ENCODE assay signal across 7 mouse cellular contexts in the genomic region with DNA sequence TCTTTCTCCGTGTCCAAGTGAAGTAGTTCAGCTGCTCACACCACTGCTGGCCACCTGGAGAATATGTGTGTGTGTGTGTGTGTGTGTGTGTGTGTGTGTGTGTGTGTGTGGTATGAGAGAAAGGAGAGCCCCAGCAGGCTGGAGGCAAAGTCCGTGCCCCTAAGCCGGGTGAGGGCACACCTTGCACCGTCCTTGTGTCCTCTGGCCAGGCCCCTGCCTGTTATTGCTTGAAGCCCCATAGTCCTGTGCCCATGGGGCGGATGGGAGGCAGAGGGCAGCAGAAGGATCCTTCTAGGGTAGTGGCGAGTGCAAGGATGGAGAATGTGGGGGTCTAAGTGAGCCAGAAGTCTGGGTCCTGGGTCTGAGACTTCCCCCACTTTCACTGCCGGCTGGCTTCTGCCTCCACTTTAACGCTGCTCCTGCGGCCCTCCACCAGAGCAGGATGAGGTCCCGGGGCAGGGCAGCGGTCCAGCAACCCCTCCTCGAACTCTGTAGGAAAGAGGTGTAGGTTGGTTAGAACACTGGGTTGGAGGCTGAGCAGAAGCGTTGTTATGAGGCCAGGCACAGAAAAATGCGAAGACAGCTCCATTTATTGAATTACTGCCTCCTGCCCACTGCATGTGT. TPM values are rescaled to one million over a fixed set of nuclear protein-coding genes. Genes with fewer than 3 reads are reported as not detected.
A peak's percentile ranks its signal among the peaks of the same experiment; 100 is the strongest.
DNase-seq lines count a peak whose midpoint lies in the region; ATAC-seq and TF ChIP-seq lines count a peak whose summit lies in the region.

No protein-coding gene starts in this region.

- DNase-seq in spleen, adult 2 months (ENCODE audit: low read depth in 1 of 2, low spot score in 2 of 2): no peak
- no peak for DNase-seq in spleen, adult 18-20 months
- DNase-seq in forebrain, embryonic 14.5 days (ENCODE audit: low spot score): no peak
- peak; percentile 72 for DNase-seq in kidney, adult 2 months
- DNase-seq in lung, postnatal 14 days: peak; percentile 32
- DNase-seq in spleen, adult 12 weeks (ENCODE audit: low spot score): no peak
- no peak for DNase-seq in left cerebral cortex, postnatal 36 days (ENCODE audit: low spot score in 2 of 2)

- TF ChIP-seq CTCF in spleen, adult 2 months (IDR thresholded peaks at IDR 0.05; ENCODE audit: extremely low read depth, insufficient read depth, insufficient read length, insufficient replicate concordance): no peak
- no peak for TF ChIP-seq CTCF in kidney, adult 2 months (conservative IDR thresholded peaks at IDR 0.05; ENCODE audit: insufficient read depth, insufficient read length, low read depth, low read length)

- 59% methylated on average over 14 of the region's 14 CpGs for WGBS in spleen, adult 2 months
- 22% methylated on average over 14 of the region's 14 CpGs for whole genome bisulfite sequencing in forebrain, embryonic 14.5 days
- 18% methylated on average over 14 of the region's 14 CpGs for WGBS in kidney, adult 2 months

- no peaks in the 10 kb centered on the region for H3K27me3 ChIP-seq in spleen, adult 2 months (ENCODE audit: control insufficient read depth, insufficient read depth, low read length)
- H3K27me3 ChIP-seq in forebrain, embryonic 14.5 days (replicated peaks; ENCODE audit: control insufficient read depth, insufficient read depth, low read length): peaks cover 44% of the 10 kb centered on the region
- no peaks in the 10 kb centered on the region for H3K27me3 ChIP-seq in kidney, adult 2 months (replicated peaks; ENCODE audit: control insufficient read depth, insufficient read depth, low read length)

- H3K9me3 ChIP-seq in forebrain, embryonic 14.5 days (replicated peaks; ENCODE audit: control insufficient read depth, low read length): no peaks in the 10 kb centered on the region

- no peak for ATAC-seq in forebrain, embryonic 14.5 days

- H3K4me1 ChIP-seq in spleen, adult 2 months (ENCODE audit: control insufficient read depth, insufficient read depth, insufficient read length): peaks cover 24% of the 10 kb centered on the region
- H3K4me1 ChIP-seq in forebrain, embryonic 14.5 days (ENCODE audit: control insufficient read depth, insufficient read depth, low read length): peaks cover 9% of the 10 kb centered on the region
- H3K4me1 ChIP-seq in kidney, adult 2 months (ENCODE audit: control insufficient read depth, insufficient read depth, low read length): peaks cover 27% of the 10 kb centered on the region

- intact Hi-C loops in left cerebral cortex, postnatal 36 days (cut with DNase I): no loop called here

- H3K27ac ChIP-seq in spleen, adult 2 months (ENCODE audit: insufficient read depth, low read length): peak overlapping the region; percentile 73
- no peak overlapping the region for H3K27ac ChIP-seq in forebrain, embryonic 14.5 days (ENCODE audit: low read depth, low read length)
- H3K27ac ChIP-seq in kidney, adult 2 months (ENCODE audit: insufficient read depth, low read depth, low read length): peak overlapping the region; percentile 78

- peak overlapping the region; percentile 14; the same call in 1 of the 2 replicates for H3K4me3 ChIP-seq in spleen, adult 2 months (ENCODE audit: extremely low read depth, insufficient read depth, insufficient read length)
- no peak overlapping the region for H3K4me3 ChIP-seq in forebrain, embryonic 14.5 days (ENCODE audit: low read depth, low read length)
- peak overlapping the region; percentile 19 for H3K4me3 ChIP-seq in kidney, adult 2 months (ENCODE audit: insufficient read depth, low read depth, low read length)

- TF ChIP-seq POLR2A in spleen, adult 2 months (IDR thresholded peaks at IDR 0.05; ENCODE audit: low read depth, low read length): no peak
- no peak for TF ChIP-seq POLR2A in kidney, adult 2 months (IDR thresholded peaks at IDR 0.05; ENCODE audit: low read depth, low read length)

- no peak overlapping the region for H3K9ac ChIP-seq in forebrain, embryonic 14.5 days (ENCODE audit: low read length)

- H3K4me2 ChIP-seq in forebrain, embryonic 14.5 days (ENCODE audit: low read length): peak overlapping the region; percentile 17; the same call in 1 of the 2 replicates

- H3K36me3 ChIP-seq in spleen, adult 2 months (ENCODE audit: control insufficient read depth, insufficient read depth, low read length): peaks cover 40% of the 10 kb centered on the region
- no peaks in the 10 kb centered on the region for H3K36me3 ChIP-seq in forebrain, embryonic 14.5 days (ENCODE audit: control insufficient read depth, insufficient read depth, low read length)
- H3K36me3 ChIP-seq in kidney, adult 2 months (ENCODE audit: control insufficient read depth, insufficient read depth, low read length): no peaks in the 10 kb centered on the region

RNA-seq across cellular contexts. Expression of a gene that starts 5.3 kb away (rescaled TPM):
- polyA plus RNA-seq in spleen, adult 2 months (2012; rRNA removed): 3.2 and 3.5 TPM in 2 replicates
- polyA plus RNA-seq in forebrain, embryonic 14.5 days (2014; fragmentation: Nextera tagmentation; extraction: Ambion mirVana): 5.8 TPM in 2 replicates
- polyA plus RNA-seq in kidney, adult 2 months (2012; rRNA removed): 2.3 and 2.5 TPM in 2 replicates
- 1 to 10 TPM; 3.5 to 3.9 TPM for total RNA-seq in left cerebral cortex, postnatal 36 days (2021)

RNA-seq across cellular contexts. Expression of a gene that starts 7.0 kb away (rescaled TPM):
- polyA plus RNA-seq in spleen, adult 2 months (2012; rRNA removed): 30.6 and 32.7 TPM in 2 replicates
- polyA plus RNA-seq in forebrain, embryonic 14.5 days (2014; fragmentation: Nextera tagmentation; extraction: Ambion mirVana): 1.8 and 1.9 TPM in 2 replicates
- polyA plus RNA-seq in kidney, adult 2 months (2012; rRNA removed): 17.9 and 18.6 TPM in 2 replicates
- 10 to 100 TPM; 39.7 to 40.5 TPM for total RNA-seq in left cerebral cortex, postnatal 36 days (2021)

RNA-seq across cellular contexts. Expression of a gene that starts 18.6 kb away (rescaled TPM):
- polyA plus RNA-seq in spleen, adult 2 months (2012; rRNA removed): 120 and 126 TPM in 2 replicates
- 3.4 and 3.7 TPM in 2 replicates for polyA plus RNA-seq in forebrain, embryonic 14.5 days (2014; fragmentation: Nextera tagmentation; extraction: Ambion mirVana)
- polyA plus RNA-seq in kidney, adult 2 months (2012; rRNA removed): 70.2 and 72.1 TPM in 2 replicates
- 10 to 100 TPM in 1 of 2 experiments, 1 to 10 TPM in 1; 9.0 to 12.7 TPM for total RNA-seq in left cerebral cortex, postnatal 36 days (2021)

RNA-seq across cellular contexts. Expression of a gene that starts 40.5 kb away (rescaled TPM):
- 98.7 and 99.4 TPM in 2 replicates for polyA plus RNA-seq in spleen, adult 2 months (2012; rRNA removed)
- 60.2 and 81.2 TPM in 2 replicates for polyA plus RNA-seq in forebrain, embryonic 14.5 days (2014; fragmentation: Nextera tagmentation; extraction: Ambion mirVana)
- polyA plus RNA-seq in kidney, adult 2 months (2012; rRNA removed): 55.3 and 57.8 TPM in 2 replicates
- total RNA-seq in left cerebral cortex, postnatal 36 days (2021): 100 to 1,000 TPM; 285 to 320 TPM

RNA-seq across cellular contexts. Expression of a gene that starts 43.6 kb away (rescaled TPM):
- 0.13 and 0.21 TPM in 2 replicates for polyA plus RNA-seq in spleen, adult 2 months (2012; rRNA removed)
- 0.67 and 1.3 TPM in 2 replicates for polyA plus RNA-seq in forebrain, embryonic 14.5 days (2014; fragmentation: Nextera tagmentation; extraction: Ambion mirVana)
- 0.06 and 0.18 TPM in 2 replicates for polyA plus RNA-seq in kidney, adult 2 months (2012; rRNA removed)
- total RNA-seq in left cerebral cortex, postnatal 36 days (2021): under 1 TPM; 0.49 to 0.59 TPM

Comparison
In these comparisons a context has a peak if more than half of its experiments do, and no peak if none do; other contexts are left out.
1. DNase-seq: peak in kidney, adult 2 months (single experiment) and lung, postnatal 14 days (single experiment); none in spleen, adult 2 months (0 of 2), spleen, adult 18-20 months (0 of 2), forebrain, embryonic 14.5 days (single experiment), spleen, adult 12 weeks (single experiment) and left cerebral cortex, postnatal 36 days (0 of 2).
2. RNA of a gene that starts 18.6 kb away (polyA plus RNA-seq): 120 to 126 TPM in spleen, adult 2 months and 70.2 to 72.1 TPM in kidney, adult 2 months; 3.4 to 3.7 TPM in forebrain, embryonic 14.5 days; every median in the first group is over 10 times any median in the second.